Mouse (Mus musculus): ENCODE data around the gene Hsph1.

Hsph1 gene

DNA sequence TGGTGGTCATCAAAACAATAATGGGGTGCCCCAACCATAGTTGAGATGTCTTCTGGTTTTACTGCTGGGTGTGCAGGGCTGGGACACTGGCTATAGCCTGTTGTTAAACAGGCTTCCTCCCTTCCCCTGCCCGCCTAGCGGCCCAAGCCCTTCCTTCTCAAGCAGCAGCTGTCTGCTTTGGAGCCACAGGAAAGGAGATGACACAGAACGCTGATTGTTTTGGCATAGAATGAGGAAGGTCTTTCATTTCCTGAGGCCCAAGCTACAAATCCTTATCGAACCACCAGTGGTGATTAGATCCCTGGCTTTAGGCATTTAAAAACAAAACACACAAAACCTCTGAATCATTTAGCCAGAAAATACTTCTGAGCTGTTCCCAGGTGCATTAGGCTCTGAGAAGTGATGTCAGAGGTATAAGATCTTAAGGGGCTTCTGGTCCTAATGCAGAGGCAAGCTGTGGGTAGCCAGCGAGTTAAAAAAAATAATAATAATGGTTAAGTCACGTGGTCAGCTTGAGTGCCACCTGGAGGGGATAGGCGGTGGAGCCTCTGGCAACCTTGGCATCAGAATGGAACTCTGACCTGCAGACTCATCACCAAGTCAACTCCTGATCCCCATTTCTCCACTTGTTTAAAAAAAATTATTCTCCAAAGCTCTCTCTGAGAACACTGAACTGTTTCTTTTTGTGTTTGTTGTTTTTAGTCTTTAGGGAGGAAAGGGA, 47.2 kb downstream of the Hsph1 start:
- no peak for DNase-seq (ENCODE audit: low spot score)

GRCm38 (mm10) chr5:149587327-149587895, 48.8 kb downstream of the Hsph1 start:
- DNase-seq (ENCODE audit: low spot score): no peak

DNA sequence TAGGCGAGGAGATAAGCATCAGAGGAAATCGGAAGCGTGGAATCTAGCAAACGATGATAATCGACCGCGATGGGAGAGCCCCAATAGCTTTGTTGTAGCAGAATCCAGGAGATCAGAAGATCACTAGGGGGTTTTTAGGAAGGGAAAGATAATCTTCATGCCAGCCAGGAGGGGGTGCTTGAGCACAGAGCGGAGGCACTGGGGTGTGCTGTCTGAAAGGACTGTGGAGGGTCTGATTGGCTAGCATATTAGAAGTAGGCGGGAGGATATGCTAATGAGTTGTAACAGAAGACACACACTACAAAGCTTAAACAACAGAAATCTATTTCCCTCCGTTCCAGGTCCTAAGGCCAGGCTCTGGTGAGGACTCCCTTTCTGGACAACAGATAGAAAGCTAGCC, 50.3 kb downstream of the Hsph1 start:
- no peak for DNase-seq (ENCODE audit: low spot score)

- DNase-seq (ENCODE audit: low spot score): no peak
These were observed 50.9 kb downstream of the Hsph1 start for GRCm38 (mm10) chr5:149585231-149585630.

DNA sequence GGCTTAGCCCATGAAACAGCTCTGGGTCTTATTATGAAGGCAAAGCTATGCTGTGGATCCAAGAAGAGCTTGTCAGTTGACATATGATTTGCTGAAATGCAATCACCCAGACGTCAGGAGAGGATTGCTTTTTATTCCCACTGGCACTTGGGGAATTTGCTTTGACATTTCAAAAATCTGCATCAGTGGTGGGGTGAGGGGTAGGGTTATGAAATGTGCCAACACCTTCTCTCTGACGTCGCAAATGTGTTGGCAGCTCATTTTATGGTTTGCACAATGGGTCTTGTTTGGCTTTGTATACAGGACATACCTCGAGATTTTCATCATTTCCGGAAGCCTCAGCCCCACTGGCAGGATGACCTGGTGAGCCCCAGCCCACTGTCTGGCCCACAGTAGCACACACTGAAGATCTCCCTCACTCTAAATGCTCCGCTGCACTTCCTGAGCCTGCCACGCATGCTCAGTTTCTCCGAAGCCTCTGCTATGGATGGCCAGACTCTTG, 52.0 kb downstream of the Hsph1 start:
- no peak for DNase-seq (ENCODE audit: low spot score)

DNA sequence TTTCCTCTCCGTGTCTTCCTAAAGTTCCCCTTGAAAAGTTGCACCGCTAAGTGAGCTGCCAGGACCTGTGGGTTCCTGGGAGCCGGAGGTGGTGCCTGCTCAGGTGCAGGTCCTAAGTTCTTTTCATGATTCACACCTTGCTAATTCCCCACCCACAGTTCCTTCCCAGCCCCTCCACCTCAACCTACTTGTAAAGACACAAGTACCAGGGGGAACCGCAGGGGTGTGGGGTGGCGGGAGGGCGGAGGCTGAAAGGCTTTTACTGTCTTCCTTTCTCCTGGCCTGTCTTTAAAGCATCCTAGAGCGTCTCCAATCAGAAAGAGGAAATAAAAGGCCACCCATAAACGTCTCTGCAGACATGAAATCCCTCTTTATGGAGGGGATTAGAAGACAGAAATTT, 52.7 kb downstream of the Hsph1 start:
- no peak for DNase-seq (ENCODE audit: low spot score)

GRCm38 (mm10) chr5:149582642-149583262, 53.4 kb downstream of the Hsph1 start:
- DNase-seq (ENCODE audit: low spot score): no peak

- DNase-seq (ENCODE audit: low spot score): no peak
These were observed 58.7 kb downstream of the Hsph1 start for GRCm38 (mm10) chr5:149577449-149577848.

DNA sequence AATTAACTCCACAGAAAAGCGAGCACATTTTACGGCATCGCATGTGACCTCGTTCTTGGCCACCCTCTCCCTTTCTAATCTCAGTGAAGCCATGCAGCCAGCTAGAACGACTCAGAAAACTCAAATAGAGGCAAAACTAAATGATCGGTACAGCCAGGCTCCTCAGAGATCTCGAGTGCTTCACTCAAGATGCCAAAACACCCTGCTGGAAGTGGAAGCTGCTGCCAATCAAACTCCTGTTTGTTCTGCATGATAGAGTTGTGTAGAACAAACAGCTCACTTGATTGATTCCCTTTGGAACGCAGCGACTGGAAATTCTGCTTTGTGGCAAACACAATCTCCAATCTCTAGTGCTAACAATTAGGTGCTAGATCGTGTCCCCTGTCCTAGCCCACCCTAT, 59.2 kb downstream of the Hsph1 start:
- no peak for DNase-seq (ENCODE audit: low spot score)

DNA sequence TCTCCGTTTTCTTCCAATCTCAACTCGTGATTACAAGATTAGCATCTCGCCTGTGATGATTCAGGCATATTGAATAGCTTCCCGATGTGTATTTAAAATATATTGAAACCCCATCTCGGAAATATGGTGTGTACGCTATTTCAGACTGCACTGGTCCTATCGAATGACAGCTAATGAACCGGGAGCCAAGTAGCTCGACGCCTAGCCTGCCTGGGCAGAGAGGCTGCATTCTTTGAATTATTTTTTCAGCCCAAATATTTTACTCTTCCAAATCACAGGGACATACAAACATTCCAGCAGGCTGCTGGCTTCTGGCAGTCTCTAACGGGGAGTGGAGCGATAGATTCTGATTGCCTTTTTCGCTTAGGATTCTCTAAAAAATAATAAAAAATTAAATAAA, 67.2 kb downstream of the Hsph1 start:
- no peak for DNase-seq (ENCODE audit: low spot score)

DNA sequence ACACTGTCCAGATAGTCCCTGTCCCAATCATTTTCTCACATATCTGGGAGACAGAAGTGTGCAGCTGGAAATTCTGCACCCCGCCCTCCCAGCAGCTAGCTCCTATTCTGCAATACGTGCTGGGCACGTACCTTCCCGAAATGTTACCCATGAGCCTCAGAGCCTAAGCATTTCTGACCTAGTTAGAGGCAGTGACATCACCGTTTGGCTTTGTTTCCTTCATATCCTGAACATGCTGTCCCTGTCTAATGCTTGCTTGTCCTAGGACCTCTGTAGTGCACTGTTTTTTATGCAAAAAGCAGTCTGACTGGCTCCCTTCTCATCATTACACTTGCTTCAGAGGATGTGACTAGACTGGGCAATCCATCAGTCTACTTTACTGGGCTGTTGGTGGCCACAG, 69.2 kb downstream of the Hsph1 start:
- no peak for DNase-seq (ENCODE audit: low spot score)

- no peak for DNase-seq (ENCODE audit: low spot score)
These were observed 70.2 kb downstream of the Hsph1 start for GRCm38 (mm10) chr5:149566026-149566425.

Data from urinary bladder, postnatal 10 days (tissue).